Mouse (Mus musculus) heart, postnatal 0 days (tissue): ENCODE measurements at regions not wholly inside any gene's neighbourhood (a gene's known extent, or its start where the extent isn't known, plus 50 kb on each side); places are given as distances from the start of the nearest gene placed in this dataset.

ENCODE experiments used
- ATAC-seq: fragments of 200-750 bp; cut with Nextera tagmentation; 2 replicates; pipeline ENCODE4 v1.8.0; 2017; ENCODE audit warnings: low read depth, moderate number of reproducible peaks, moderate library complexity; ENCODE audit not compliant: insufficient read depth
- DNase-seq: peaks from one replicate; pipeline ENCODE4 v3.0.0-alpha.2; 2016; ENCODE audit warnings: low spot score
- H3K27ac ChIP-seq: fragments of 300-500 bp; sonication (generic); 2 replicates; pipeline ENCODE4 v1.5.1; 2014; ENCODE audit warnings: low read depth, mild to moderate bottlenecking
- H3K27me3 ChIP-seq: fragments of 300-500 bp; sonication (generic); 2 replicates; pipeline ENCODE4 v1.6.1; 2014; ENCODE audit warnings: low read length, mixed read lengths; ENCODE audit not compliant: control insufficient read depth, insufficient read depth
- H3K36me3 ChIP-seq: fragments of 300-500 bp; sonication (generic); replicated peaks from 2 replicates; pipeline ENCODE4 v1.6.1; 2014; ENCODE audit warnings: low read length, mixed read lengths; ENCODE audit not compliant: control insufficient read depth, insufficient read depth
- H3K4me1 ChIP-seq: fragments of 300-500 bp; sonication (generic); 2 replicates; pipeline ENCODE4 v1.6.1; 2014; ENCODE audit warnings: antibody characterized with exemption; ENCODE audit not compliant: control insufficient read depth, insufficient read depth
- H3K4me2 ChIP-seq: fragments of 300-500 bp; sonication (generic); 2 replicates; pipeline ENCODE4 v1.6.1; 2014; ENCODE audit warnings: low read depth, mild to moderate bottlenecking, low read length, moderate library complexity
- H3K4me3 ChIP-seq: fragments of 300-500 bp; sonication (generic); 2 replicates; pipeline ENCODE4 v1.5.1; 2014; ENCODE audit warnings: low read depth, low read length
- H3K9ac ChIP-seq: fragments of 300-500 bp; sonication (generic); replicated peaks from 2 replicates; pipeline ENCODE4 v1.6.1; 2014; ENCODE audit warnings: low read depth, low read length, mixed read lengths
- H3K9me3 ChIP-seq: fragments of 300-500 bp; sonication (generic); replicated peaks from 2 replicates; pipeline ENCODE4 v1.6.1; 2016; ENCODE audit warnings: low read length; ENCODE audit not compliant: control insufficient read depth
- CTCF ChIP-seq: IDR thresholded peaks from 2 replicates; pipeline ENCODE4 v1.5.1; 2016; ENCODE audit warnings: antibody characterized with exemption, control low read depth, low read depth
- EP300 ChIP-seq: IDR thresholded peaks from 2 replicates; pipeline ENCODE4 v1.6.1; 2016; ENCODE audit warnings: antibody characterized with exemption, low read depth
- WGBS: fragments of 180-500 bp; shearing (Covaris S2); extraction: QIAGEN DNeasy Blood & Tissue Kit; methylation state at CpG from one replicate; pipeline ENCODE4 v1.1.7; 2014; 5-methylcytosine and 5-hydroxymethylcytosine counted together

GRCm38 (mm10) chr10:51946189-51946588 lies 76.1 kb upstream of the Vgll2 start:
- Histone ChIP-seq H3K27me3 (no peaks in the 10 kb centered on the region), H3K4me3 (no peak overlapping the region), H3K9me3 (no peaks in the 10 kb centered on the region), H3K36me3 (no peaks in the 10 kb centered on the region), H3K4me1 (peaks cover 9% of the 10 kb centered on the region), H3K27ac (no peak overlapping the region), H3K4me2 (no peak overlapping the region), H3K9ac (no peak overlapping the region)
- ATAC-seq (no peak), DNase-seq (no peak)
- no peak for TF ChIP-seq CTCF
- TF ChIP-seq EP300: no peak

DNA sequence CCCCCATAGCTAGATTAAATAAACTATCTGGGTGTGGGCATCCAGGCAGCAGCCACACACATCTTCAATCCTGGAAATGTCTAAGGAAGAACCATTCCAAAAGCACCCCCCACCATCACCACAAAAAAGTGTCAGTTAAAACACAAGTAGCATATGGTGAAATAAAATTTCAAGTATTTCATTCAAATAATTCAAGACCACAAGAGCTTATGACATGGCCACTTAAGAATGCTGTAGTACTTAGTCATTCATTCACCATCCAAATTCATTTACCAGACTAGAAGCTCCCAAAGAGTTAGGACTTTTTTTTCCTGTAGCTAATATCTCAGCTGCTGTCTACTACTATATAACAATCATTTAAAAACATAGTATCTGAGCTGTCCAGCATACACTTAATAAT lies 75.4 kb upstream of the Vgll2 start:
- no peak overlapping the region for H3K9ac ChIP-seq
- no peak overlapping the region for H3K4me2 ChIP-seq
- no peak overlapping the region for H3K27ac ChIP-seq
- no peak overlapping the region for H3K4me3 ChIP-seq
- ATAC-seq (no peak), DNase-seq (no peak)
- peaks cover 9% of the 10 kb centered on the region for H3K4me1 ChIP-seq
- H3K27me3 ChIP-seq: no peaks in the 10 kb centered on the region
- no peaks in the 10 kb centered on the region for H3K9me3 ChIP-seq
- TF ChIP-seq CTCF (no peak), EP300 (no peak)
- no peaks in the 10 kb centered on the region for H3K36me3 ChIP-seq

DNA sequence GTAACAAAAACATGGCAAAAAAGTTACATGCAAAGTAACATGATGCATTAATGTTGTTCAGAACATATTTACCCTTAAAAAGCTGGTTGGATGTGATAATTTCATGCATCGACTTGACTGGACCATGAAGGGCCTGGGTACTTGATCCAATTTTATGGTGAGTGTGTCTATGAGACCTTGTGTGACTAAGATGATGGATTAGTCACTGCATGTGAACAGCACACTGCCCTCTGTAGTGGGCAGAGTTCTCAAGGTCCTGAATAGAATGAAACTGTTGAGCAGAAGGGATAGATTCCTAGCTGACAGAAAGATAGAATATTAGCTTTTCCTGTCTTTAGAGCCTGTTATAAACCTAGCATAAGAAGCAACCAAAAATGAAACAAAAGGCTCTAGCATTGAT lies 72.3 kb upstream of the Vgll2 start:
- no peak overlapping the region for H3K9ac ChIP-seq
- no peak for TF ChIP-seq EP300
- TF ChIP-seq CTCF: no peak
- no peaks in the 10 kb centered on the region for H3K27me3 ChIP-seq
- H3K9me3 ChIP-seq: no peaks in the 10 kb centered on the region
- WGBS: 69% methylated on average over 1 of the region's 1 CpGs
- H3K27ac ChIP-seq: no peak overlapping the region
- no peak for DNase-seq
- H3K4me1 ChIP-seq: peaks cover 9% of the 10 kb centered on the region
- H3K4me2 ChIP-seq: no peak overlapping the region
- H3K36me3 ChIP-seq: no peaks in the 10 kb centered on the region
- no peak for ATAC-seq
- H3K4me3 ChIP-seq: no peak overlapping the region

DNA sequence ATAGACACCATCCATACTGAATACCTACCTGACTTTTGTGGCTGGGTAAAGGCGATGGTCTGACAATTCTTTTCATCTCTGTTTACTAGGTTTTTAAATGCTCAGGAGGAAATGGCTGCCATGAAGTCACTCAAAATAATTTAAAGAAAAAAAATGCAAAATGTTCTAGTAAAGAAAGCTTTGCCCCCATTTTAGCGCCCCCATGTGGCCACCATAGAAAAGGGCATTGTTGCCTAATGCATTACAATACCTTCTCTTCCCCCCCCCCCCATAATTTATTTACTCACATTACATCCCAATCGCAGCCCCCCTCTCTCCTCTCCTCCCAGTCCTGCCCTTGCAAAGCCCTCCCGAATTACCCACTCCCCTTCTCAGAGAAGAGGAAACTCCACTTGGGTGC lies 70.3 kb upstream of the Vgll2 start:
- no peak for TF ChIP-seq EP300
- H3K9me3 ChIP-seq: no peaks in the 10 kb centered on the region

GRCm38 (mm10) chr10:51956493-51956892 lies 65.8 kb upstream of the Vgll2 start:
- Histone ChIP-seq H3K27ac (no peak overlapping the region), H3K4me3 (no peak overlapping the region)

More for the DNA sequence above, 70.3 kb upstream of the Vgll2 start:
- Histone ChIP-seq H3K27me3 (no peaks in the 10 kb centered on the region), H3K27ac (no peak overlapping the region), H3K4me3 (no peak overlapping the region), H3K4me1 (no peaks in the 10 kb centered on the region), H3K36me3 (no peaks in the 10 kb centered on the region), H3K4me2 (no peak overlapping the region), H3K9ac (no peak overlapping the region)
- 68% methylated on average over 4 of the region's 4 CpGs for WGBS
- ATAC-seq: no peak
- no peak for DNase-seq

GRCm38 (mm10) chr10:51961497-51961896 lies 60.8 kb upstream of the Vgll2 start:
- WGBS: 13% methylated on average over 2 of the region's 2 CpGs
- ATAC-seq (peak; percentile 74), DNase-seq (peak; percentile 28)
- no peak overlapping the region for H3K9ac ChIP-seq
- no peaks in the 10 kb centered on the region for H3K4me1 ChIP-seq
- H3K4me2 ChIP-seq: no peak overlapping the region
- no peaks in the 10 kb centered on the region for H3K9me3 ChIP-seq
- no peaks in the 10 kb centered on the region for H3K27me3 ChIP-seq
- H3K4me3 ChIP-seq: no peak overlapping the region
- H3K36me3 ChIP-seq: no peaks in the 10 kb centered on the region
- TF ChIP-seq EP300: no peak
- TF ChIP-seq CTCF: no peak
- no peak overlapping the region for H3K27ac ChIP-seq

More at GRCm38 (mm10) chr10:51956493-51956892, 65.8 kb upstream of the Vgll2 start:
- H3K36me3 ChIP-seq: no peaks in the 10 kb centered on the region
- no peaks in the 10 kb centered on the region for H3K9me3 ChIP-seq
- DNase-seq (no peak), ATAC-seq (no peak)
- no peaks in the 10 kb centered on the region for H3K4me1 ChIP-seq
- no peak overlapping the region for H3K4me2 ChIP-seq
- no peak overlapping the region for H3K9ac ChIP-seq
- no peak for TF ChIP-seq EP300
- TF ChIP-seq CTCF: no peak
- no peaks in the 10 kb centered on the region for H3K27me3 ChIP-seq
- 15% methylated on average over 1 of the region's 1 CpGs for WGBS
